Mouse (Mus musculus): ENCODE measurements around the gene Man1a2.
A peak's percentile ranks its signal among the peaks of the same experiment; 100 is the strongest.

Man1a2 gene

GRCm38 (mm10) chr3:100684234-100684975 is 898 bp downstream of the Man1a2 start:
- peak; percentile 47 for DNase-seq

GRCm38 (mm10) chr3:100682841-100683240 is 2.5 kb downstream of the Man1a2 start:
- DNase-seq: no peak

GRCm38 (mm10) chr3:100682281-100682680 is 3.0 kb downstream of the Man1a2 start:
- DNase-seq: no peak

- peak in 1 of 2 experiments; percentile 23 for DNase-seq
Measured at GRCm38 (mm10) chr3:100681448-100682092, 3.7 kb downstream of the Man1a2 start.

- peak in 1 of 2 experiments; percentile 7 for DNase-seq
Measured at GRCm38 (mm10) chr3:100680226-100680625, 5.1 kb downstream of the Man1a2 start.

- DNase-seq: no peak
Measured at GRCm38 (mm10) chr3:100678951-100679570, 6.2 kb downstream of the Man1a2 start.

- DNase-seq: no peak
Measured at GRCm38 (mm10) chr3:100675146-100675545, 10.2 kb downstream of the Man1a2 start.

- no peak for DNase-seq
Measured at GRCm38 (mm10) chr3:100670412-100670811, 14.9 kb downstream of the Man1a2 start.

GRCm38 (mm10) chr3:100653291-100653690 is 32.0 kb downstream of the Man1a2 start:
- DNase-seq: no peak

- DNase-seq: no peak
Measured at GRCm38 (mm10) chr3:100641581-100641980, 43.7 kb downstream of the Man1a2 start.

GRCm38 (mm10) chr3:100636255-100636654 is 49.0 kb downstream of the Man1a2 start:
- DNase-seq: no peak

- no peak for DNase-seq
Measured at GRCm38 (mm10) chr3:100634821-100635220, 50.5 kb downstream of the Man1a2 start.

GRCm38 (mm10) chr3:100618511-100618910 is 66.8 kb downstream of the Man1a2 start:
- DNase-seq: peak in 1 of 2 experiments; percentile 15

- DNase-seq: no peak
Measured at GRCm38 (mm10) chr3:100610916-100611315, 74.4 kb downstream of the Man1a2 start.

GRCm38 (mm10) chr3:100604539-100604938 is 80.8 kb downstream of the Man1a2 start:
- DNase-seq: no peak

- DNase-seq: no peak
Measured at GRCm38 (mm10) chr3:100599265-100599820, 86.0 kb downstream of the Man1a2 start.

- DNase-seq: no peak
Measured at GRCm38 (mm10) chr3:100591053-100591452, 94.2 kb downstream of the Man1a2 start.

- DNase-seq: no peak
Measured at GRCm38 (mm10) chr3:100582721-100583355, 102.5 kb downstream of the Man1a2 start.

GRCm38 (mm10) chr3:100572571-100573183 is 112.6 kb downstream of the Man1a2 start:
- DNase-seq: no peak

GRCm38 (mm10) chr3:100568443-100569390 is 116.6 kb downstream of the Man1a2 start:
- DNase-seq: no peak

- no peak for DNase-seq
Measured at GRCm38 (mm10) chr3:100563565-100563964, 121.7 kb downstream of the Man1a2 start.

Measured in cerebellum, postnatal 25 days (tissue).